Mouse (Mus musculus) urinary bladder, adult 2 months (tissue): ENCODE measurements around the gene Mxi1. TPM values are rescaled to one million over a fixed set of nuclear protein-coding genes. Genes with fewer than 3 reads are reported as not detected.

Experiments used
- DNase-seq: peaks from one replicate; pipeline ENCODE4 v3.0.0; 2022; ENCODE audit warnings: low spot score
- polyA plus RNA-seq: library from polyadenylated mRNA; depleted of rRNA; stranded (reverse); fragments of >200 nt; gene quantifications from 2 replicates; pipeline ENCODE4 v1.2.3, GENCODE M21; 2012; rRNA removed

The Mxi1 gene
- polyA plus RNA-seq, 1 experiment = 37.6 TPM

DNA sequence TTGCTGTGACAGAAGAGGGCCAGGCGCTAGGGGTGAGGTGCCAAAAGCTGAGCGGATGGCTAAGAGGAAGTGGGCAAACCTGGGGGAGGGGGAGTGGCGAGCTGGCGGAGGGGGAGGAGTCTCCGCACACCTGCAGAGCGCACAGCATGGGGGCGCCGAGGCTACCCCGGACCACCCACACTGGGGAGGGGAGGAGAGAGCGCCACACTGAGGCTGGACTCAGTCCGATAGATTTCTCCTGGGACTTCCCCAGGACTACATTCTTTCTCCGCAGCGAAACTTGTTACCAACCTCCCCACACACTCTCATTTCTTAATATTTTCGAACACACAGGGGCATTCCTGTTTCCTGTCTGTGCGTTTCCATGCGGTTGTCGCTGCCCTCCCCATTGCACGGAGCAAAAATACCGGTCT is 113.0 kb downstream of the Mxi1 start:
- DNase-seq = no peak

DNA sequence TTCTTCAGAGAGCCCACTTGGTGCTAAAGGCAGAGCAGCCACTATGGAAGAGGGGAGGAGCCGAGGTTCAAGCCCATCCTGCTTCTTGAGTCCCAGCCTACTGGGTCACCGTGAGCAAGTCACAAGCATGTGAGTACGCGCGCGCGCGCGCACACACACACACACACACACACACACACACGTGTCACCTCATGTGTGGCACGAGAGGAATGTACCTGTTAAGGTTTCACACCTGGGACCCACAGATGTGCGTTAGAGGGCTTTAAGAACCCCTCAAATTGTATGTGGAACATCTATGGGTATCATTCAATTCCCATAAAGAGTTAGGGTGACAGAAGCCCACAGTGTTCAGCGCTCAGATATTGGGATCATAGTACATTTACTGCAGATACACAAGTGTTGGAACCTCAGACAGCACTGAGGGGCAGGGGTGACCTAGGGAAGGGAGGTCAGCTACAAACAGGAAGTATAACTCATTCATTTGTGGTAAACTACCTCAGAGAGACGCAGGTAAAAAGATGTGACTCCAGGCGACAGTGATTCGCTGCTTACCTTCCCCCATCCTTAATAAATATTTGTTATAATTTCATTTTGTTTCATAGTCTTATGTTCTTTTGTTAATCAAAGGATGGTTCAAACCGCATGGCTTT is 113.6 kb downstream of the Mxi1 start:
- DNase-seq = no peak

DNA sequence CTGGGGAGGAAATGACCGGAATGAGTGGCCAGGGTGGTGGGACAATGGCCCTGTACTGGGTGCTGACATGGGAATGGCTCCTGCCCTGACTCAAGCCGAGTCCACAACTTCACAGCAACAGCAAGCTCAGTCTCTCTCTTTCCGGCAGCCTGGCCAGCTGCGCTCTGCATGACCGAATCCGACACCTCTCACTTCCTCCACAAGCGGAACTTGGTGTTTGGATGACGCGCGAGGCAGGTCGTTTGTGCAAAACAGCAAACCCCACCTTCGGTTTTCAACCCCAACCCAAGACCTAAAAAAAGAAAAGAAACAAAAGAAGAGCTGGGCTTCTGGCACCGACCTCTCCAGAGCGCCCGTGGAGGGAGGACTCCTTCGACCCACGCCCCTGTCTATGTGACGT is 114.3 kb downstream of the Mxi1 start:
- DNase-seq = no peak

Other genes with a start within 250 kb of the Mxi1 start
- gene Add3, start 170.1 kb upstream of the Mxi1 start, polyA plus RNA-seq = 95.8 and 110 TPM in 2 replicates
- gene Gm10197, start 61.2 kb downstream of the Mxi1 start, polyA plus RNA-seq = not detected in 2 replicates
- gene Smndc1, start 80.1 kb downstream of the Mxi1 start, polyA plus RNA-seq = 26.1 and 28.5 TPM in 2 replicates
- 5.6 and 7.3 TPM in 2 replicates for gene Dusp5, start 218.6 kb downstream of the Mxi1 start, polyA plus RNA-seq